Mouse (Mus musculus) neural tube, embryonic 10.5 days (tissue): ENCODE results near the gene Chfr.
"Not testable (repeated sequence)": the region's sequence is repeated elsewhere in the genome, so short reads cannot be mapped to it uniquely, and the experiment has no call there.

Source experiments
- DNase-seq: peaks from one replicate; pipeline ENCODE4 v3.0.0-alpha.2; 2017; ENCODE audit warnings: low spot score; ENCODE audit errors: extremely low spot score

Chfr gene

GRCm38 (mm10) chr5:110107581-110108304, 27.9 kb upstream of the Chfr start, which contains the start of gene Gtpbp6:
Gtpbp6 (minus strand) TSS chr5:110108197.
- DNase-seq, result peak; percentile 97

- DNase-seq, result no peak
These were observed 27.4 kb upstream of the Chfr start for GRCm38 (mm10) chr5:110108305-110108628.

- peak; percentile 89 for DNase-seq
These were observed 25.6 kb upstream of the Chfr start, which contains the start of gene Zfp605 for GRCm38 (mm10) chr5:110109991-110110441. Zfp605 (plus strand) TSS chr5:110110092.

- not testable (repeated sequence) for DNase-seq
These were observed 13.3 kb upstream of the Chfr start for GRCm38 (mm10) chr5:110122380-110122779.

GRCm38 (mm10) chr5:110136087-110136464, 434 bp downstream of the Chfr start:
- no peak for DNase-seq

- DNase-seq, result no peak
These were observed 2.2 kb downstream of the Chfr start for GRCm38 (mm10) chr5:110137816-110138215.

GRCm38 (mm10) chr5:110139325-110139724, 3.7 kb downstream of the Chfr start:
- DNase-seq, result no peak

- DNase-seq, result no peak
These were observed 4.8 kb downstream of the Chfr start for GRCm38 (mm10) chr5:110140424-110140823.

GRCm38 (mm10) chr5:110142309-110142708, 6.7 kb downstream of the Chfr start:
- no peak for DNase-seq

- no peak for DNase-seq
These were observed 7.4 kb downstream of the Chfr start for GRCm38 (mm10) chr5:110143007-110143406.

GRCm38 (mm10) chr5:110169374-110169773, 33.7 kb downstream of the Chfr start:
- DNase-seq, result no peak

GRCm38 (mm10) chr5:110176362-110177020, 40.8 kb downstream of the Chfr start, which contains the start of gene Golga3:
Golga3 (plus strand) TSS chr5:110176701.
- peak; percentile 88 for DNase-seq

GRCm38 (mm10) chr5:110177021-110177420, 41.4 kb downstream of the Chfr start:
- no peak for DNase-seq

- DNase-seq, result no peak
These were observed 43.0 kb downstream of the Chfr start for GRCm38 (mm10) chr5:110178628-110179027.

- DNase-seq, result no peak
These were observed 46.1 kb downstream of the Chfr start for GRCm38 (mm10) chr5:110181716-110182115.

- DNase-seq, result no peak
These were observed 67.7 kb downstream of the Chfr start for GRCm38 (mm10) chr5:110203164-110203895.

GRCm38 (mm10) chr5:110204777-110205176, 69.1 kb downstream of the Chfr start:
- DNase-seq, result no peak

GRCm38 (mm10) chr5:110211312-110211711, 75.7 kb downstream of the Chfr start:
- DNase-seq, result no peak

- DNase-seq, result no peak
These were observed 81.1 kb downstream of the Chfr start for GRCm38 (mm10) chr5:110216780-110217179.

- DNase-seq, result no peak
These were observed 84.7 kb downstream of the Chfr start for GRCm38 (mm10) chr5:110220331-110220730.
